ENCODE assay signal across 8 mouse cellular contexts in the genomic region with DNA sequence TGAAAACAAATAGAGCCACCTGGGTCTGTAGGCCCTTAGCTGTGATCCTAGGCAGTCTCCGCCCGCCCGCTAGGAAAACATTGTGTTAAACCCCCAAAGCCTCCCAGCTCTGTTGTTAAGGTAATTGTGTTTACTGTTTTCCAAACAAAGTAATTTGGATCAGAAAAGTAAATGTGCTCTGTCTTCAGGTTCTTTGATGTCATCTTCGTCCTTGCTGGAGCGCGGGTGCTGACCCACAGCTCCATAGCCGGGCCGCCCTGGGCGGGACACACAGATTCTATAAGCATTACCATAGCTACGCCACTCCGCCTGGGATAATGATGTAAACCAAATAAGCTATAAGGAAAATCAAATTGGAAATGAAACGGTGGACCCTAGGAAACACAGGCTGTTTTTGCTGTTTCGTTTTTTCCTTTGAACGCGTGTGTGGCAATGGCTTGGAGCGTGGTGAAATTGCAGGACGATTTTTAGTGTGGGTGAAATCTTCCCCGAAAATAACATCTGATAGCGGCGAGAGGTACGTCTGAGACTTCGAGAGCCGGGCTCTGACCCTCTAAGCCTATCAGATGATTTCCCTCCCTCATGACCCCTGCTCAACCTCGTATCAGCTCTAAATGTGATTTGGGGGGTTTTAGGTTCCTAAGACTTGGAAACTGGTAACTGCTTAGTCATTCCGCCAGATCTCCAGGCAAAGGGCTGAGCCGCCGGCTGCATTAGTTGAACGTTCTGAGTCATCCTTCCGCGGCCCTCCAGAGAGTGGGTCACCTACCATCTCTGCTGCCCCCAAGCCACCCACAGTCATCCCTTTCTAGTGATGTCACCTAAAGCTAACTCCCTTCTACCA. TPM values are rescaled to one million over a fixed set of nuclear protein-coding genes. Genes with fewer than 3 reads are reported as not detected.
DNase-seq lines count a peak whose midpoint lies in the region; ATAC-seq lines count a peak whose summit lies in the region.

No protein-coding gene starts in this region.

- WGBS in forebrain, embryonic 11.5 days, result 1% methylated on average over 30 of the region's 30 CpGs
- WGBS in neural tube, embryonic 13.5 days, result 3% methylated on average over 30 of the region's 30 CpGs

- H3K9me3 ChIP-seq in forebrain, embryonic 11.5 days (ENCODE audit: control insufficient read depth, low read length), result no peaks in the 10 kb centered on the region
- H3K9me3 ChIP-seq in neural tube, embryonic 13.5 days, result no peaks in the 10 kb centered on the region

- peak; percentile 28 for ATAC-seq in activated CD4-positive, CD25-positive, alpha-beta regulatory T cell, adult 4 months
- ATAC-seq in forebrain, embryonic 11.5 days (replicated peaks; ENCODE audit: low FRiP score), result peak; percentile 81
- ATAC-seq in neural tube, embryonic 13.5 days (ENCODE audit: low read depth), result peak; percentile 58; the same call in 1 of the 2 replicates

- DNase-seq in layer of hippocampus, postnatal 14 days (ENCODE audit: low spot score in 2 of 2), result peak; percentile 5 to 22
- DNase-seq in layer of hippocampus, adult 9-10 months (ENCODE audit: low spot score), result no peak
- peak; percentile 70 for DNase-seq in forebrain, embryonic 11.5 days (ENCODE audit: low spot score)
- DNase-seq in left cerebral cortex, postnatal 25 days (ENCODE audit: low spot score in 2 of 2), result peak; percentile 47 to 62
- DNase-seq in cerebellum, postnatal 36 days, result no peak
- no peak for DNase-seq in thymus, adult 18-20 months

- H3K4me3 ChIP-seq in forebrain, embryonic 11.5 days (ENCODE audit: low read depth, low read length), result peak overlapping the region; percentile 31
- H3K4me3 ChIP-seq in neural tube, embryonic 13.5 days, result peak overlapping the region; percentile 35

- H3K4me2 ChIP-seq in forebrain, embryonic 11.5 days (ENCODE audit: low read depth, low read length, severe bottlenecking), result peak overlapping the region; percentile 56
- H3K4me2 ChIP-seq in neural tube, embryonic 13.5 days, result peak overlapping the region; percentile 65

- H3K4me1 ChIP-seq in forebrain, embryonic 11.5 days (replicated peaks; ENCODE audit: control insufficient read depth, insufficient read depth, low read length), result peaks cover 3% of the 10 kb centered on the region; the same call in 1 of the 2 replicates
- H3K4me1 ChIP-seq in neural tube, embryonic 13.5 days (replicated peaks), result peaks cover 10% of the 10 kb centered on the region

- no peaks in the 10 kb centered on the region; the same call in 1 of the 2 replicates for H3K27me3 ChIP-seq in forebrain, embryonic 11.5 days (ENCODE audit: control insufficient read depth, insufficient read depth, low read length)
- peaks cover 19% of the 10 kb centered on the region for H3K27me3 ChIP-seq in neural tube, embryonic 13.5 days

- intact Hi-C loops in left cerebral cortex, postnatal 25 days (cut with DNase I), result no loop called here

- no peaks in the 10 kb centered on the region for H3K36me3 ChIP-seq in forebrain, embryonic 11.5 days (ENCODE audit: control insufficient read depth, insufficient read depth, low read length)
- H3K36me3 ChIP-seq in neural tube, embryonic 13.5 days, result no peaks in the 10 kb centered on the region

- no peak overlapping the region for H3K27ac ChIP-seq in forebrain, embryonic 11.5 days (ENCODE audit: low read depth, low read length)
- no peak overlapping the region for H3K27ac ChIP-seq in neural tube, embryonic 13.5 days (replicated peaks)

- peak overlapping the region; percentile 23 for H3K9ac ChIP-seq in forebrain, embryonic 11.5 days (ENCODE audit: low read length)
- peak overlapping the region; percentile 38 for H3K9ac ChIP-seq in neural tube, embryonic 13.5 days

RNA-seq across cellular contexts. Expression of a gene that starts 25.3 kb away (rescaled TPM):
- 1 to 10 TPM; 9.0 to 9.4 TPM for total RNA-seq in layer of hippocampus, postnatal 14 days (2021)
- polyA plus RNA-seq in activated CD4-positive, CD25-positive, alpha-beta regulatory T cell, adult 4 months (2017; shearing (Covaris generic)), result 100 to 1,000 TPM; 175 to 182 TPM
- polyA plus RNA-seq in forebrain, embryonic 11.5 days (2014; fragmentation: Nextera tagmentation; extraction: Ambion mirVana), result 60.8 and 70.0 TPM in 2 replicates
- 1 to 10 TPM; 6.3 to 6.4 TPM for total RNA-seq in left cerebral cortex, postnatal 25 days (2021)
- polyA plus RNA-seq in neural tube, embryonic 13.5 days (2015; fragmentation: Nextera tagmentation; extraction: Ambion mirVana), result 7.7 and 12.3 TPM in 2 replicates

Comparison
In these comparisons a context has a peak if more than half of its experiments do, and no peak if none do; other contexts are left out.
1. DNase-seq: peak in layer of hippocampus, postnatal 14 days (2 of 2), forebrain, embryonic 11.5 days (single experiment) and left cerebral cortex, postnatal 25 days (2 of 2); none in layer of hippocampus, adult 9-10 months (single experiment), cerebellum, postnatal 36 days (0 of 2) and thymus, adult 18-20 months (0 of 2).
2. ATAC-seq: peak in every context shown above with its lines; median percentile 81 in forebrain, embryonic 11.5 days; 58 in neural tube, embryonic 13.5 days; 28 in activated CD4-positive, CD25-positive, alpha-beta regulatory T cell, adult 4 months.